Comparison of ENCODE assay signal across 17 mouse cellular contexts in genomic region chr7:89948026-89948425, GRCm38 (mm10). TPM values are rescaled to one million over a fixed set of nuclear protein-coding genes. Genes with fewer than 3 reads are reported as not detected.
DNase-seq lines count a peak whose midpoint lies in the region; ATAC-seq and TF ChIP-seq lines count a peak whose summit lies in the region.
"Had no signal": no experiment of that assay in that cellular context is flagged by ENCODE, and none has a peak within 500 bp of the region (broad histone marks: within the 10 kb centered on the region; RNA-seq: fewer than 3 reads in every experiment).

No protein-coding gene starts in this region.

- H3K27ac ChIP-seq in forebrain, embryonic 14.5 days (ENCODE audit: low read depth, low read length), result no peak overlapping the region
- H3K27ac ChIP-seq in forebrain, embryonic 13.5 days, result no peak overlapping the region
- H3K27ac ChIP-seq in kidney, adult 2 months (ENCODE audit: insufficient read depth, low read depth, low read length), result no peak overlapping the region
- H3K27ac ChIP-seq: limb, embryonic 12.5 days; neural tube, embryonic 15.5 days had no signal

- TF ChIP-seq POLR2A in kidney, adult 2 months (IDR thresholded peaks at IDR 0.05; ENCODE audit: low read depth, low read length), result no peak

- H3K36me3 ChIP-seq in forebrain, embryonic 14.5 days (ENCODE audit: control insufficient read depth, insufficient read depth, low read length), result no peaks in the 10 kb centered on the region
- H3K36me3 ChIP-seq in forebrain, embryonic 13.5 days (ENCODE audit: poor library complexity, severe bottlenecking), result no peaks in the 10 kb centered on the region
- H3K36me3 ChIP-seq in kidney, adult 2 months (ENCODE audit: control insufficient read depth, insufficient read depth, low read length), result no peaks in the 10 kb centered on the region
- H3K36me3 ChIP-seq: limb, embryonic 12.5 days; neural tube, embryonic 15.5 days had no signal

- WGBS in forebrain, embryonic 14.5 days, result 81% methylated on average over 7 of the region's 7 CpGs
- 87% methylated on average over 7 of the region's 7 CpGs for WGBS in forebrain, embryonic 13.5 days
- WGBS in kidney, adult 2 months, result 70% methylated on average over 7 of the region's 7 CpGs

- peak; percentile 12 for DNase-seq in forebrain, embryonic 14.5 days (ENCODE audit: low spot score)
- peak; percentile 22 for DNase-seq in kidney, adult 2 months
- no peak for DNase-seq in kidney, postnatal 4 days
- peak; percentile 23 for DNase-seq in brain, adult 2 months (ENCODE audit: low read depth, low spot score)
- DNase-seq in lung, postnatal 14 days, result peak; percentile 32
- no peak for DNase-seq in layer of hippocampus, adult 9-11 months
- DNase-seq: kidney, postnatal 10 days; layer of hippocampus, postnatal 36 days; right cerebral cortex, adult 18-20 months; thymus, postnatal 4 days had no signal

- no peaks in the 10 kb centered on the region for H3K27me3 ChIP-seq in forebrain, embryonic 14.5 days (replicated peaks; ENCODE audit: control insufficient read depth, insufficient read depth, low read length)
- H3K27me3 ChIP-seq in forebrain, embryonic 13.5 days, result no peaks in the 10 kb centered on the region
- H3K27me3 ChIP-seq in kidney, adult 2 months (replicated peaks; ENCODE audit: control insufficient read depth, insufficient read depth, low read length), result no peaks in the 10 kb centered on the region
- H3K27me3 ChIP-seq: limb, embryonic 12.5 days; megakaryocyte, embryonic 14.5 days; neural tube, embryonic 15.5 days had no signal

- TF ChIP-seq CTCF in kidney, adult 2 months (conservative IDR thresholded peaks at IDR 0.05; ENCODE audit: insufficient read depth, insufficient read length, low read depth, low read length), result no peak

- no peaks in the 10 kb centered on the region for H3K9me3 ChIP-seq in forebrain, embryonic 14.5 days (replicated peaks; ENCODE audit: control insufficient read depth, low read length)
- no peaks in the 10 kb centered on the region for H3K9me3 ChIP-seq in forebrain, embryonic 13.5 days (replicated peaks)
- H3K9me3 ChIP-seq: G1E; limb, embryonic 12.5 days; megakaryocyte, embryonic 14.5 days; neural tube, embryonic 15.5 days had no signal

- no peak overlapping the region for H3K9ac ChIP-seq in forebrain, embryonic 14.5 days (ENCODE audit: low read length)
- H3K9ac ChIP-seq in forebrain, embryonic 13.5 days, result no peak overlapping the region
- H3K9ac ChIP-seq: limb, embryonic 12.5 days; neural tube, embryonic 15.5 days had no signal

- ATAC-seq in forebrain, embryonic 14.5 days, result no peak
- ATAC-seq in forebrain, embryonic 13.5 days, result no peak
- ATAC-seq: inflammation-experienced regulatory T-cells, adult 6 months had no signal

- no peak overlapping the region for H3K4me2 ChIP-seq in forebrain, embryonic 14.5 days (ENCODE audit: low read length)
- no peak overlapping the region for H3K4me2 ChIP-seq in forebrain, embryonic 13.5 days
- H3K4me2 ChIP-seq: limb, embryonic 12.5 days; neural tube, embryonic 15.5 days had no signal

- no peaks in the 10 kb centered on the region for H3K4me1 ChIP-seq in forebrain, embryonic 14.5 days (ENCODE audit: control insufficient read depth, insufficient read depth, low read length)
- no peaks in the 10 kb centered on the region for H3K4me1 ChIP-seq in forebrain, embryonic 13.5 days
- no peaks in the 10 kb centered on the region for H3K4me1 ChIP-seq in kidney, adult 2 months (ENCODE audit: control insufficient read depth, insufficient read depth, low read length)
- H3K4me1 ChIP-seq: limb, embryonic 12.5 days; megakaryocyte, embryonic 14.5 days; neural tube, embryonic 15.5 days had no signal

- no peak overlapping the region for H3K4me3 ChIP-seq in forebrain, embryonic 14.5 days (ENCODE audit: low read depth, low read length)
- H3K4me3 ChIP-seq in forebrain, embryonic 13.5 days, result no peak overlapping the region
- H3K4me3 ChIP-seq in kidney, adult 2 months (ENCODE audit: insufficient read depth, low read depth, low read length), result no peak overlapping the region
- H3K4me3 ChIP-seq: limb, embryonic 12.5 days; megakaryocyte, embryonic 14.5 days; neural tube, embryonic 15.5 days had no signal

RNA-seq across cellular contexts. Expression of gene Hikeshi, which starts 7.0 kb away (rescaled TPM):
- 171 and 174 TPM in 2 replicates for polyA plus RNA-seq in forebrain, embryonic 14.5 days (2014; fragmentation: Nextera tagmentation; extraction: Ambion mirVana)
- 173 and 174 TPM in 2 replicates for polyA plus RNA-seq in forebrain, embryonic 13.5 days (2015; fragmentation: Nextera tagmentation; extraction: Ambion mirVana)
- polyA plus RNA-seq in kidney, adult 2 months (2012; rRNA removed), result 69.4 and 84.3 TPM in 2 replicates

RNA-seq across cellular contexts. Expression of gene Eed, which starts 32.8 kb away (rescaled TPM):
- polyA plus RNA-seq in forebrain, embryonic 14.5 days (2014; fragmentation: Nextera tagmentation; extraction: Ambion mirVana), result 41.2 and 43.5 TPM in 2 replicates
- 60.0 and 61.0 TPM in 2 replicates for polyA plus RNA-seq in forebrain, embryonic 13.5 days (2015; fragmentation: Nextera tagmentation; extraction: Ambion mirVana)
- polyA plus RNA-seq in kidney, adult 2 months (2012; rRNA removed), result 11.2 and 14.8 TPM in 2 replicates

RNA-seq across cellular contexts. Expression of gene Ccdc81, which starts 44.6 kb away (rescaled TPM):
- 0.48 and 0.72 TPM in 2 replicates for polyA plus RNA-seq in forebrain, embryonic 14.5 days (2014; fragmentation: Nextera tagmentation; extraction: Ambion mirVana)
- polyA plus RNA-seq in forebrain, embryonic 13.5 days (2015; fragmentation: Nextera tagmentation; extraction: Ambion mirVana), result 0.19 and 0.40 TPM in 2 replicates
- not detected in 2 replicates for polyA plus RNA-seq in kidney, adult 2 months (2012; rRNA removed)
- polyA plus RNA-seq: G1E; inflammation-experienced regulatory T-cells, adult 6 months; liver, embryonic 16.5 days had no signal

Comparison
In these comparisons a context has a peak if more than half of its experiments do, and no peak if none do; other contexts are left out.
1. DNase-seq: peak in forebrain, embryonic 14.5 days (single experiment), kidney, adult 2 months (single experiment), brain, adult 2 months (single experiment) and lung, postnatal 14 days (single experiment); none in kidney, postnatal 4 days (0 of 2) and layer of hippocampus, adult 9-11 months (single experiment).